Mouse (Mus musculus) CH12.LX (cell line): ENCODE data around the gene Ugdh. TPM values are rescaled to one million over a fixed set of nuclear protein-coding genes. Genes with fewer than 3 reads are reported as not detected.

Experiments
- DNase-seq: peaks from one replicate; pipeline ENCODE4 v3.0.0-alpha.2; 2013; ENCODE audit errors: extremely low read depth
- H3K27ac ChIP-seq: 2 replicates; pipeline ENCODE4 v1.5.1; 2012; ENCODE audit warnings: low read depth, mild to moderate bottlenecking, control low read depth, moderate library complexity; ENCODE audit not compliant: insufficient read depth
- H3K27me3 ChIP-seq: replicated peaks from 2 replicates; pipeline ENCODE3; 2012; ENCODE audit warnings: inconsistent platforms
- H3K36me3 ChIP-seq, 2 experiments: replicated peaks in 1 of 2; 2 replicates each; pipeline versions ENCODE3 to v1.6.1; 2012; ENCODE audit warnings: inconsistent platforms in 1 of 2, low read length in 1 of 2, mild to moderate bottlenecking in 1 of 2, mixed read lengths in 1 of 2, moderate library complexity in 1 of 2; ENCODE audit not compliant: control insufficient read depth in 1 of 2, insufficient read depth in 1 of 2
- H3K4me1 ChIP-seq, 2 experiments: 2 replicates each; pipeline ENCODE4 v1.6.1; 2012; ENCODE audit warnings: inconsistent platforms in 1 of 2, moderate library complexity in 1 of 2; ENCODE audit not compliant: insufficient read depth in 2 of 2, control insufficient read depth in 1 of 2
- H3K4me2 ChIP-seq: 2 replicates; pipeline ENCODE4 v1.6.1; 2012; ENCODE audit warnings: low read depth, mild to moderate bottlenecking, control low read depth; ENCODE audit not compliant: poor library complexity, insufficient read depth, severe bottlenecking
- H3K4me3 ChIP-seq, 3 experiments: fragments of 150-350 bp in 1 of 3; sonication (generic) in 1 of 3; replicated peaks in 1 of 3; 2 replicates each; pipeline versions ENCODE3 to v1.5.1; 2011 to 2012; ENCODE audit warnings: low read depth in 2 of 3, low read length in 2 of 3, mild to moderate bottlenecking in 2 of 3, moderate library complexity in 2 of 3, control low read depth in 1 of 3, improper control_type of control experiment in 1 of 3, inconsistent platforms in 1 of 3, mixed read lengths in 1 of 3; ENCODE audit not compliant: poor library complexity in 1 of 3
- H3K79me2 ChIP-seq: replicated peaks from 2 replicates; pipeline ENCODE4 v1.6.1; 2012; ENCODE audit warnings: mild to moderate bottlenecking, moderate library complexity; ENCODE audit not compliant: control insufficient read depth, poor library complexity, insufficient read depth, severe bottlenecking; ENCODE audit errors: extremely low read depth
- H3K9ac ChIP-seq: 2 replicates; pipeline ENCODE4 v1.6.1; 2012; ENCODE audit warnings: low read depth, mild to moderate bottlenecking, control low read depth, moderate library complexity; ENCODE audit not compliant: insufficient read depth
- H3K9me3 ChIP-seq: replicated peaks from 2 replicates; pipeline ENCODE3; 2012; ENCODE audit warnings: low read length, inconsistent platforms, mixed read lengths
- CHD1 ChIP-seq: IDR thresholded peaks from 2 replicates; pipeline ENCODE4 v1.6.1; 2012; ENCODE audit warnings: low read depth, low read length, improper control_type of control experiment, inconsistent platforms
- CTCF ChIP-seq, 2 experiments: IDR thresholded peaks in 1 of 2; conservative IDR thresholded peaks in 1 of 2; 2 replicates each; pipeline ENCODE4 v1.5.1; 2011 to 2012; ENCODE audit warnings: low read depth in 2 of 2, low read length in 2 of 2, improper control_type of control experiment in 1 of 2, inconsistent platforms in 1 of 2, mild to moderate bottlenecking in 1 of 2, moderate library complexity in 1 of 2
- E2F4 ChIP-seq: IDR thresholded peaks from 2 replicates; pipeline ENCODE4 v1.6.1; 2011; ENCODE audit warnings: low read depth, low read length, improper control_type of control experiment; ENCODE audit not compliant: insufficient replicate concordance
- EP300 ChIP-seq: IDR thresholded peaks from 2 replicates; pipeline ENCODE4 v1.6.1; 2011; ENCODE audit warnings: low read length, improper control_type of control experiment
- ETS1 ChIP-seq: conservative IDR thresholded peaks from 2 replicates; pipeline ENCODE4 v1.6.1; 2012; ENCODE audit warnings: low read depth, mild to moderate bottlenecking, inconsistent platforms, low read length, improper control_type of control experiment, moderate library complexity
- GABPA ChIP-seq: IDR thresholded peaks from 2 replicates; pipeline ENCODE4 v1.6.1; 2012; ENCODE audit warnings: low read depth, low read length, improper control_type of control experiment, inconsistent platforms; ENCODE audit not compliant: insufficient replicate concordance
- IRF4 ChIP-seq: IDR thresholded peaks from 2 replicates; pipeline ENCODE4 v1.6.1; 2014; ENCODE audit warnings: low read depth, mild to moderate bottlenecking, inconsistent platforms, low read length, improper control_type of control experiment
- KAT2A ChIP-seq: IDR thresholded peaks from 2 replicates; pipeline ENCODE4 v1.6.1; 2012; ENCODE audit warnings: low read length, improper control_type of control experiment, inconsistent platforms; ENCODE audit not compliant: insufficient replicate concordance
- MAFK ChIP-seq: IDR thresholded peaks from 2 replicates; pipeline ENCODE4 v1.6.1; 2011; ENCODE audit warnings: low read length, improper control_type of control experiment; ENCODE audit not compliant: insufficient replicate concordance
- MAZ ChIP-seq: IDR thresholded peaks from 2 replicates; pipeline ENCODE4 v1.6.1; 2012; ENCODE audit warnings: low read depth, mild to moderate bottlenecking, inconsistent platforms, low read length, improper control_type of control experiment, moderate library complexity
- NELFE ChIP-seq: IDR thresholded peaks from 2 replicates; pipeline ENCODE4 v1.6.1; 2011; ENCODE audit warnings: low read depth, low read length, improper control_type of control experiment
- POLR2A ChIP-seq: IDR thresholded peaks from 2 replicates; pipeline ENCODE4 v1.6.1; 2011; ENCODE audit warnings: low read depth, mild to moderate bottlenecking, improper control_type of control experiment, low read length
- RAD21 ChIP-seq: IDR thresholded peaks from 2 replicates; pipeline ENCODE4 v1.6.1; 2011; ENCODE audit warnings: low read depth, mild to moderate bottlenecking, low read length, improper control_type of control experiment, moderate library complexity
- SIN3A ChIP-seq: IDR thresholded peaks from 2 replicates; pipeline ENCODE4 v1.6.1; 2012; ENCODE audit warnings: low read length, improper control_type of control experiment, inconsistent platforms
- SMC3 ChIP-seq: IDR thresholded peaks from 2 replicates; pipeline ENCODE4 v1.6.1; 2011; ENCODE audit warnings: low read depth, low read length, improper control_type of control experiment
- TBP ChIP-seq: conservative IDR thresholded peaks from 2 replicates; pipeline ENCODE4 v1.6.1; 2011; ENCODE audit warnings: low read depth, low read length, improper control_type of control experiment
- TCF12 ChIP-seq: IDR thresholded peaks from 2 replicates; pipeline ENCODE4 v1.6.1; 2014; ENCODE audit warnings: low read depth, mild to moderate bottlenecking, inconsistent platforms, low read length, improper control_type of control experiment
- UBTF ChIP-seq: IDR thresholded peaks from 2 replicates; pipeline ENCODE4 v1.6.1; 2012; ENCODE audit warnings: low read depth, mild to moderate bottlenecking, inconsistent platforms, low read length, improper control_type of control experiment, moderate library complexity
- USF1 ChIP-seq: IDR thresholded peaks from 2 replicates; pipeline ENCODE4 v1.6.1; 2014; ENCODE audit warnings: low read depth, mild to moderate bottlenecking, inconsistent platforms, low read length, improper control_type of control experiment
- USF2 ChIP-seq: conservative IDR thresholded peaks from 2 replicates; pipeline ENCODE4 v1.6.1; 2011; ENCODE audit warnings: low read depth, low read length, improper control_type of control experiment
- ZC3H11A ChIP-seq: IDR thresholded peaks from 2 replicates; pipeline ENCODE4 v1.6.1; 2012; ENCODE audit warnings: low read depth, mild to moderate bottlenecking, inconsistent platforms, low read length, improper control_type of control experiment
- ZKSCAN1 ChIP-seq: IDR thresholded peaks from 2 replicates; pipeline ENCODE4 v1.6.1; 2012; ENCODE audit warnings: low read depth, inconsistent platforms, low read length, improper control_type of control experiment, borderline replicate concordance
- ZMIZ1 ChIP-seq: IDR thresholded peaks from 2 replicates; pipeline ENCODE4 v1.6.1; 2012; ENCODE audit warnings: low read depth, mild to moderate bottlenecking, inconsistent platforms, low read length, improper control_type of control experiment
- ZNF384 ChIP-seq: IDR thresholded peaks from 2 replicates; pipeline ENCODE4 v1.6.1; 2012; ENCODE audit warnings: low read depth, low read length, improper control_type of control experiment, inconsistent platforms
- dilution Hi-C: fragments of 300-500 bp; cut with MboI; formaldehyde crosslinking; loops from 2 replicates; pipeline ENCODE4 v1.14.3; 2020; ENCODE audit warnings: low sequenced_read_pairs; ENCODE audit not compliant: extremely low pct_unique_long_range_greater_than_20kb, extremely low pct_ligation_motif_present
- in situ Hi-C: fragments of 300-500 bp; cut with MboI; formaldehyde crosslinking; loops from 3 replicates; pipeline ENCODE4 v1.14.3; 2019; ENCODE audit warnings: low sequenced_read_pairs, low pct_ligation_motif_present, low pct_unique_long_range_greater_than_20kb, mixed read lengths
- polyA plus RNA-seq: library from polyadenylated mRNA; unstranded; fragments of >175 nt; gene quantifications from 2 replicates; pipeline ENCODE4 v1.2.1, GENCODE M21; 2012; ENCODE audit warnings: low read depth; ENCODE audit not compliant: insufficient read length
- total RNA-seq, 2 experiments: library from RNA; depleted of rRNA; stranded (reverse); fragments of 300-350 nt in 1 of 2; fragments of >200 nt in 1 of 2; gene quantifications; 2 replicates each; pipeline ENCODE4 v1.2.3; 2012 to 2014

Ugdh gene
- total and polyA plus RNA-seq, 3 experiments: 8.9 to 45.7 (median 38.0) TPM

DNA sequence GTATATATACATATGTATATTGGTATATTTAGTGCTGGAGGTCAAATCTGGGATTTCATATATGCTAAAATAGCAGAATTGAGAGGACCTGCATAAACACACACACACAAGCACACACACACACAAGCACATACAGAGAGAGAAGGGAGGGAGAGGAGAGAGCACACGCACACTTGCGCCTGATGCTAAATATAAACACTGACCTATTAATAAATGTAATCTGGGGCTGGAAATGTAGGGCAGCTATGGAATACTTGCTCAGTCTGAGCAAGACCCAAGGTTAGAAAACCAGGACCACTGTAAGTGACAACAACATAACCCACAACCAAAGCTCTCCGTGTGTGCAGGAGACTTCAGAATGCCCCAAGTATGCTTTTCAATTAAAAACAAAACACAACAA, 23.7 kb upstream of the Ugdh start:
- H3K4me3 ChIP-seq: no peak overlapping the region
- no peaks in the 10 kb centered on the region for H3K27me3 ChIP-seq
- H3K9ac ChIP-seq: no peak overlapping the region
- no peak overlapping the region for H3K4me2 ChIP-seq
- no peak for TF ChIP-seq TCF12
- TF ChIP-seq ZNF384: no peak
- TF ChIP-seq SMC3: no peak
- TF ChIP-seq RAD21: no peak
- TF ChIP-seq MAFK: no peak
- TF ChIP-seq TBP: no peak
- TF ChIP-seq USF2: no peak
- TF ChIP-seq NELFE: no peak
- TF ChIP-seq POLR2A: no peak
- no peak for TF ChIP-seq E2F4
- no peak for TF ChIP-seq GABPA
- TF ChIP-seq ZMIZ1: no peak
- no peak for TF ChIP-seq SIN3A
- no peak for TF ChIP-seq EP300
- TF ChIP-seq, all 38 proteins: peak for 0
- Histone ChIP-seq H3K9me3 (peaks cover 2% of the 10 kb centered on the region), H3K79me2 (no peaks in the 10 kb centered on the region), H3K27ac (no peak overlapping the region), H3K36me3 (peaks cover 0 to 15% of the 10 kb centered on the region in 2 experiments), H3K4me1 (peaks cover 0 to 15% of the 10 kb centered on the region in 2 experiments; a peak in 2 of 4 replicates)
- in situ Hi-C loops (no loop called here), dilution Hi-C loops (no loop called here)
- no peak for DNase-seq

- no peak overlapping the region for H3K27ac ChIP-seq
- DNase-seq: no peak
- H3K4me2 ChIP-seq: no peak overlapping the region
- H3K9ac ChIP-seq: no peak overlapping the region
- in situ Hi-C loops: no loop called here
- no peaks in the 10 kb centered on the region for H3K9me3 ChIP-seq
- H3K79me2 ChIP-seq: no peaks in the 10 kb centered on the region
- TF ChIP-seq CTCF (conservative IDR thresholded peaks at IDR 0.05 in 1 of 2, IDR thresholded peaks at IDR 0.05 in 1 of 2; ENCODE audit: low read depth in 2 of 2, low read length in 2 of 2) (no peak), TCF12 (no peak), E2F4 (no peak), IRF4 (no peak), ZKSCAN1 (no peak), ETS1 (no peak), MAZ (no peak), KAT2A (no peak), USF1 (no peak), UBTF (no peak), CHD1 (no peak), TBP (no peak), ZC3H11A (no peak)
- peaks cover 0 to 18% of the 10 kb centered on the region in 2 experiments; a peak in 3 of 4 replicates for H3K4me1 ChIP-seq
- no peak overlapping the region for H3K4me3 ChIP-seq
- no peaks in the 10 kb centered on the region for H3K27me3 ChIP-seq
- dilution Hi-C loops: no loop called here
- H3K36me3 ChIP-seq: peaks cover 0 to 23% of the 10 kb centered on the region in 2 experiments
Observed at GRCm38 (mm10) chr5:65457846-65458245, 22.1 kb upstream of the Ugdh start.
